Comparison of ENCODE assay signal across 14 mouse cellular contexts in the genomic region with DNA sequence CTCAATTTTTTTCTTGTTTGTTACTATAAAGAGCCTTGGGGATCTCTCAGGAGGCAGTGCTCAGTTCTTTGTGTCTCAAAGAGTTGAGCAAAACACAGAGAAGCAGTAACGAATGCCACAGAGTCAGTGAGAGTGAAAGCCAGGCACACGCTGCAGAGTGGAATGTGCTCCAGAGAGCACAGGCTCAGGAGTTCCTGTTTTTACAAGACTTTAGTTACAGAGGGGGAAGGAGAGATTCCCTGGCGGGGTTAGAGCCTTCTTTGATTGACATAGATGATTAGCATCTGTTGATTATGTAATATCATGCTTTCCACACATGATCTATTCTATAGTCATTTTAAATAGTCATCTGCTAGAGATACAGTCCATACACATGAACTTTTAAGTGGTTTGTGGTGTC. TPM values are rescaled to one million over a fixed set of nuclear protein-coding genes. Genes with fewer than 3 reads are reported as not detected.
A peak's percentile ranks its signal among the peaks of the same experiment; 100 is the strongest.
DNase-seq lines count a peak whose midpoint lies in the region; ATAC-seq and TF ChIP-seq lines count a peak whose summit lies in the region.
"Had no signal": no experiment of that assay in that cellular context is flagged by ENCODE, and none has a peak within 500 bp of the region (broad histone marks: within the 10 kb centered on the region; RNA-seq: fewer than 3 reads in every experiment).

No protein-coding gene starts in this region.

- no peak for TF ChIP-seq CTCF in MEL (IDR thresholded peaks at IDR 0.05 in 2 of 3, conservative IDR thresholded peaks at IDR 0.05 in 1 of 3; ENCODE audit: control insufficient read depth in 1 of 3, insufficient read depth in 1 of 3, low read depth in 2 of 3, low read length in 3 of 3, poor library complexity in 1 of 3, severe bottlenecking in 1 of 3)
- no peak for TF ChIP-seq CTCF in Patski (IDR thresholded peaks at IDR 0.05)

- intact Hi-C loops in left cerebral cortex, postnatal 14 days (cut with DNase I): no loop called here

- H3K4me3 ChIP-seq in kidney, embryonic 15.5 days (replicated peaks): no peak overlapping the region
- peak overlapping the region in 1 of 2 experiments; percentile 19; a peak in 2 of 4 replicates for H3K4me3 ChIP-seq in MEL (ENCODE audit: control insufficient read depth in 1 of 2, insufficient read depth in 1 of 2, low read depth in 2 of 2, low read length in 2 of 2)
- H3K4me3 ChIP-seq: embryonic facial prominence, embryonic 15.5 days; hindbrain, embryonic 13.5 days had no signal

- TF ChIP-seq RAD21 in MEL (IDR thresholded peaks at IDR 0.05; ENCODE audit: low read depth, low read length): no peak

- in situ Hi-C loops in Patski (cut with MboI; ENCODE audit: low pct_unique_long_range_greater_than_20kb): no loop called here

- no peaks in the 10 kb centered on the region for H3K9me3 ChIP-seq in kidney, embryonic 15.5 days (replicated peaks)
- no peaks in the 10 kb centered on the region for H3K9me3 ChIP-seq in MEL (replicated peaks; ENCODE audit: insufficient read depth, low read length)
- H3K9me3 ChIP-seq: embryonic facial prominence, embryonic 15.5 days; hindbrain, embryonic 13.5 days had no signal

- DNase-seq in kidney, postnatal 10 days: no peak
- peak; percentile 75 for DNase-seq in MEL (ENCODE audit: low read depth, low spot score)
- DNase-seq in Patski (ENCODE audit: low read depth, low spot score): peak; percentile 17
- DNase-seq in fibroblast of lung, adult 2 months (ENCODE audit: low read depth): peak; percentile 20
- no peak for DNase-seq in ovary, postnatal 14 days (ENCODE audit: low spot score)
- DNase-seq in left cerebral cortex, postnatal 14 days (ENCODE audit: low spot score in 2 of 2): no peak
- no peak for DNase-seq in ovary, postnatal 10 days (ENCODE audit: low spot score)
- DNase-seq: cerebellum, adult 9-10 months; heart, adult 18-20 months had no signal

- no peak overlapping the region for H3K9ac ChIP-seq in kidney, embryonic 15.5 days
- H3K9ac ChIP-seq in MEL (ENCODE audit: control insufficient read depth, low read depth, low read length, poor library complexity, severe bottlenecking): peak overlapping the region; percentile 11; the same call in 1 of the 2 replicates
- H3K9ac ChIP-seq: embryonic facial prominence, embryonic 15.5 days; hindbrain, embryonic 13.5 days had no signal

- H3K27me3 ChIP-seq in kidney, embryonic 15.5 days: no peaks in the 10 kb centered on the region
- H3K27me3 ChIP-seq in MEL (ENCODE audit: control insufficient read depth in 1 of 2, insufficient read depth in 2 of 2, low read length in 2 of 2) (no peaks in the 10 kb centered on the region), Patski (no peaks in the 10 kb centered on the region)
- H3K27me3 ChIP-seq: CH12.LX; embryonic facial prominence, embryonic 15.5 days; hindbrain, embryonic 13.5 days had no signal

- POLR2A ChIA-PET in Patski (lab: Charles Lee): no interaction called here

- 0 out of 2 replicates have a peak, but pooled peaks have one; percentile 18 for ATAC-seq in kidney, embryonic 15.5 days (replicated peaks; ENCODE audit: low FRiP score)
- peak; percentile 73 for ATAC-seq in Patski
- ATAC-seq: forebrain, embryonic 16.5 days had no signal

- peaks cover 7% of the 10 kb centered on the region; the same call in 1 of the 2 replicates for H3K4me1 ChIP-seq in kidney, embryonic 15.5 days
- peaks cover 0 to 13% of the 10 kb centered on the region in 2 experiments; a peak in 2 of 4 replicates for H3K4me1 ChIP-seq in MEL (ENCODE audit: control insufficient read depth in 1 of 2, insufficient read depth in 2 of 2, low read length in 2 of 2)
- H3K4me1 ChIP-seq: embryonic facial prominence, embryonic 15.5 days; hindbrain, embryonic 13.5 days had no signal

- TF ChIP-seq EP300 in MEL (IDR thresholded peaks at IDR 0.05; ENCODE audit: low read depth in 1 of 2, low read length in 2 of 2): peak in 1 of 2 experiments; percentile 43; a peak in 1 of 4 replicates

- CTCF ChIA-PET in Patski (lab: Charles Lee): no interaction called here

- H3K79me2 ChIP-seq in MEL (ENCODE audit: control insufficient read depth, insufficient read depth, low read length, poor library complexity): peaks cover 2% of the 10 kb centered on the region; the same call in 1 of the 2 replicates

- H3K4me2 ChIP-seq in kidney, embryonic 15.5 days: no peak overlapping the region
- H3K4me2 ChIP-seq: embryonic facial prominence, embryonic 15.5 days; hindbrain, embryonic 13.5 days had no signal

- H3K36me3 ChIP-seq in kidney, embryonic 15.5 days: no peaks in the 10 kb centered on the region; the same call in 1 of the 2 replicates
- H3K36me3 ChIP-seq in MEL (ENCODE audit: control insufficient read depth in 1 of 2, insufficient read depth in 2 of 2, low read length in 2 of 2): peaks cover 1 to 16% of the 10 kb centered on the region in 2 experiments
- H3K36me3 ChIP-seq: embryonic facial prominence, embryonic 15.5 days; hindbrain, embryonic 13.5 days had no signal

- peak overlapping the region; percentile 58; the same call in 1 of the 2 replicates for H3K27ac ChIP-seq in kidney, embryonic 15.5 days
- H3K27ac ChIP-seq in MEL (ENCODE audit: control insufficient read depth, low read depth, low read length): peak overlapping the region; percentile 18; the same call in 1 of the 2 replicates
- H3K27ac ChIP-seq: embryonic facial prominence, embryonic 15.5 days; hindbrain, embryonic 13.5 days had no signal

- TF ChIP-seq POLR2A in MEL (IDR thresholded peaks at IDR 0.05; ENCODE audit: control insufficient read depth in 1 of 2, insufficient read depth in 1 of 2, low read depth in 1 of 2, low read length in 2 of 2, poor library complexity in 1 of 2): no peak

- 17% methylated on average over 3 of the region's 3 CpGs for WGBS in kidney, embryonic 15.5 days

TF ChIP-seq in MEL, 35 proteins besides CTCF, POLR2A, EP300 and RAD21:
- TF ChIP-seq NRF1 (IDR thresholded peaks at IDR 0.05; ENCODE audit: insufficient read depth, low read depth, low read length, poor library complexity, severe bottlenecking) (no peak), MXI1 (IDR thresholded peaks at IDR 0.05; ENCODE audit: low read depth, low read length) (0 out of 2 replicates have a peak, but pooled peaks have one; percentile 18), CHD1 (IDR thresholded peaks at IDR 0.05; ENCODE audit: low read depth, low read length) (no peak), RCOR1 (IDR thresholded peaks at IDR 0.05; ENCODE audit: low read depth, low read length) (peak; percentile 14; the same call in 1 of the 2 replicates), MEF2A (IDR thresholded peaks at IDR 0.05; ENCODE audit: extremely low read depth, insufficient replicate concordance, low read depth, low read length, poor library complexity, severe bottlenecking) (no peak), USF1 (IDR thresholded peaks at IDR 0.05; ENCODE audit: low read depth, low read length) (no peak), ETS1 (IDR thresholded peaks at IDR 0.05; ENCODE audit: low read depth, low read length) (peak; percentile 63; the same call in 1 of the 2 replicates), GATA1 (IDR thresholded peaks at IDR 0.05; ENCODE audit: low read depth, low read length) (peak; percentile 64), TBP (IDR thresholded peaks at IDR 0.05; ENCODE audit: low read depth, low read length) (no peak), MAFK (IDR thresholded peaks at IDR 0.05; ENCODE audit: borderline replicate concordance, low read depth, low read length) (no peak), ZMIZ1 (IDR thresholded peaks at IDR 0.05; ENCODE audit: low read depth, low read length) (no peak), E2F4 (IDR thresholded peaks at IDR 0.05; ENCODE audit: borderline replicate concordance, low read depth, low read length) (no peak), MYC (IDR thresholded peaks at IDR 0.05; ENCODE audit: low read depth, low read length) (0 out of 2 replicates have a peak, but pooled peaks have one; percentile 25), POLR2AphosphoS2 (IDR thresholded peaks at IDR 0.05; ENCODE audit: low read length) (no peak), GABPA (IDR thresholded peaks at IDR 0.05; ENCODE audit: low read depth, low read length) (no peak)

RNA-seq across cellular contexts. Expression of a gene that starts 48.2 kb away (rescaled TPM):
- polyA plus RNA-seq in kidney, embryonic 15.5 days (2015; fragmentation: Nextera tagmentation; extraction: Ambion mirVana): 12.8 and 13.5 TPM in 2 replicates
- total RNA-seq in MEL (2012; rRNA removed): 6.2 and 9.3 TPM in 2 replicates
- polyA plus RNA-seq in MEL (2012; ENCODE audit: insufficient read depth in 1 of 2, insufficient read length in 2 of 2, low read depth in 1 of 2, low replicate concordance in 2 of 2, missing spikeins in 1 of 2) (10 to 100 TPM; 19.9 to 30.5 TPM), Patski (2021) (16.7 TPM)
- total RNA-seq in left cerebral cortex, postnatal 14 days (2021): 10 to 100 TPM; 28.6 to 29.5 TPM

Comparison
In these comparisons a context has a peak if more than half of its experiments do, and no peak if none do; other contexts are left out.
1. DNase-seq: peak in MEL (single experiment), Patski (single experiment) and fibroblast of lung, adult 2 months (single experiment); none in kidney, postnatal 10 days (single experiment), ovary, postnatal 14 days (single experiment), left cerebral cortex, postnatal 14 days (0 of 2) and ovary, postnatal 10 days (single experiment).